Mouse (Mus musculus) cortical plate, adult 2 months (tissue): Measurements from ENCODE around the gene Arl5a. TPM values are rescaled to one million over a fixed set of nuclear protein-coding genes. Genes with fewer than 3 reads are reported as not detected.

Source experiments
- H3K27ac ChIP-seq: fragments of 200-500 bp; 2 replicates; pipeline ENCODE4 v1.5.1; 2012; ENCODE audit warnings: low read length, control low read depth, inconsistent platforms; ENCODE audit not compliant: insufficient read depth
- H3K4me1 ChIP-seq: fragments of 200-500 bp; 2 replicates; pipeline ENCODE4 v1.6.1; 2011; ENCODE audit warnings: low read length; ENCODE audit not compliant: control insufficient read depth, insufficient read depth
- H3K4me3 ChIP-seq: fragments of 200-500 bp; 2 replicates; pipeline ENCODE4 v1.5.1; 2011; ENCODE audit warnings: mild to moderate bottlenecking, low read length, control low read depth; ENCODE audit not compliant: insufficient read depth
- CTCF ChIP-seq: fragments of 200-500 bp; IDR thresholded peaks from 2 replicates; pipeline ENCODE4 v1.5.1; 2011; ENCODE audit warnings: mild to moderate bottlenecking, control low read depth, low read length; ENCODE audit not compliant: insufficient read depth; ENCODE audit errors: extremely low read depth
- POLR2A ChIP-seq: fragments of 200-500 bp; IDR thresholded peaks from 2 replicates; pipeline ENCODE4 v1.6.1; 2011; ENCODE audit warnings: mild to moderate bottlenecking, low read length, control low read depth; ENCODE audit not compliant: insufficient read depth; ENCODE audit errors: extremely low read depth
- polyA plus RNA-seq: library from polyadenylated mRNA; depleted of rRNA; stranded (reverse); fragments of >200 nt; gene quantifications from 2 replicates; pipeline ENCODE4 v1.2.3, GENCODE M21; 2012

Gene Arl5a
- polyA plus RNA-seq, 1 experiment: 41.8 TPM

- Histone ChIP-seq H3K4me1 (no peaks in the 10 kb centered on the region), H3K4me3 (no peak overlapping the region), H3K27ac (no peak overlapping the region)
- TF ChIP-seq POLR2A: no peak
- TF ChIP-seq CTCF: no peak
These were observed 30.2 kb downstream of the Arl5a start for GRCm38 (mm10) chr2:52394529-52394928.

- no peak for TF ChIP-seq CTCF
- no peak for TF ChIP-seq POLR2A
- H3K4me3 ChIP-seq: no peak overlapping the region
- no peak overlapping the region for H3K27ac ChIP-seq
- H3K4me1 ChIP-seq: no peaks in the 10 kb centered on the region
These were observed 34.2 kb downstream of the Arl5a start for GRCm38 (mm10) chr2:52390415-52390975.

- no peak for TF ChIP-seq CTCF
- no peak for TF ChIP-seq POLR2A
- Histone ChIP-seq H3K27ac (no peak overlapping the region), H3K4me3 (no peak overlapping the region), H3K4me1 (no peaks in the 10 kb centered on the region)
These were observed 34.7 kb downstream of the Arl5a start for GRCm38 (mm10) chr2:52389975-52390374.

GRCm38 (mm10) chr2:52386451-52386850 is 38.2 kb downstream of the Arl5a start:
- Histone ChIP-seq H3K27ac (no peak overlapping the region), H3K4me3 (no peak overlapping the region), H3K4me1 (no peaks in the 10 kb centered on the region)
- no peak for TF ChIP-seq CTCF
- no peak for TF ChIP-seq POLR2A

- TF ChIP-seq POLR2A (no peak), CTCF (no peak)
- no peak overlapping the region for H3K27ac ChIP-seq
- no peak overlapping the region for H3K4me3 ChIP-seq
- H3K4me1 ChIP-seq: no peaks in the 10 kb centered on the region
These were observed 38.7 kb downstream of the Arl5a start for GRCm38 (mm10) chr2:52386037-52386436.

GRCm38 (mm10) chr2:52378848-52379261 is 45.8 kb downstream of the Arl5a start:
- no peak overlapping the region for H3K27ac ChIP-seq
- no peak overlapping the region for H3K4me3 ChIP-seq
- no peak for TF ChIP-seq CTCF
- no peak for TF ChIP-seq POLR2A
- H3K4me1 ChIP-seq: no peaks in the 10 kb centered on the region

GRCm38 (mm10) chr2:52378448-52378804 is 46.3 kb downstream of the Arl5a start, which contains the start of gene Neb:
Gene Neb (minus strand): TSS chr2:52378474.
- no peaks in the 10 kb centered on the region for H3K4me1 ChIP-seq
- TF ChIP-seq CTCF: no peak
- TF ChIP-seq POLR2A: no peak
- H3K4me3 ChIP-seq: no peak within 1 kb of the TSS
- no peak within 1 kb of the TSS for H3K27ac ChIP-seq

GRCm38 (mm10) chr2:52377706-52378447 is 46.8 kb downstream of the Arl5a start:
- Histone ChIP-seq H3K27ac (no peak overlapping the region), H3K4me3 (no peak overlapping the region), H3K4me1 (no peaks in the 10 kb centered on the region)
- no peak for TF ChIP-seq CTCF
- TF ChIP-seq POLR2A: no peak

- Histone ChIP-seq H3K27ac (no peak overlapping the region), H3K4me3 (no peak overlapping the region), H3K4me1 (peaks cover 2% of the 10 kb centered on the region; the same call in 1 of the 2 replicates)
- TF ChIP-seq POLR2A: no peak
These were observed 50.0 kb downstream of the Arl5a start for GRCm38 (mm10) chr2:52374706-52375105.

GRCm38 (mm10) chr2:52372480-52372879 is 52.2 kb downstream of the Arl5a start:
- no peak overlapping the region for H3K4me3 ChIP-seq
- TF ChIP-seq POLR2A: no peak
- no peak for TF ChIP-seq CTCF
- no peak overlapping the region for H3K27ac ChIP-seq
- peaks cover 2% of the 10 kb centered on the region; the same call in 1 of the 2 replicates for H3K4me1 ChIP-seq
